Mouse (Mus musculus): ENCODE measurements around the gene Gm29094.
"Not testable (repeated sequence)": the region's sequence is repeated elsewhere in the genome, so short reads cannot be mapped to it uniquely, and the experiment has no call there.

GRCm38 (mm10) chr9:89195483-89195882, 3.7 kb upstream of the Gm29094 start:
- TF ChIP-seq CTCF (IDR thresholded peaks at IDR 0.05; ENCODE audit: borderline replicate concordance, extremely low read depth, insufficient read depth, insufficient read length); POLR2A (IDR thresholded peaks at IDR 0.05; ENCODE audit: borderline replicate concordance, extremely low read depth, insufficient read depth, insufficient read length, poor library complexity, severe bottlenecking): not testable (repeated sequence)
